Mouse (Mus musculus) MEL (cell line): Measurements from ENCODE around the gene Ptpn12. TPM values are rescaled to one million over a fixed set of nuclear protein-coding genes. Genes with fewer than 3 reads are reported as not detected.

ENCODE experiments used
- DNase-seq: peaks from one replicate; pipeline ENCODE4 v3.0.0; 2011; ENCODE audit warnings: low read depth, low spot score
- H3K27ac ChIP-seq: 2 replicates; pipeline ENCODE4 v1.5.1; 2012; ENCODE audit warnings: low read depth, mild to moderate bottlenecking, control low read depth, low read length, moderate library complexity; ENCODE audit not compliant: control insufficient read depth
- H3K27me3 ChIP-seq, 2 experiments: fragments of 150-350 bp in 1 of 2; sonication (generic) in 1 of 2; 2 replicates each; pipeline ENCODE4 v1.6.1; 2012; ENCODE audit warnings: low read length in 2 of 2, mild to moderate bottlenecking in 2 of 2, improper control_type of control experiment in 1 of 2, moderate library complexity in 1 of 2; ENCODE audit not compliant: insufficient read depth in 2 of 2, control insufficient read depth in 1 of 2
- H3K36me3 ChIP-seq, 2 experiments: 2 replicates each; pipeline ENCODE4 v1.6.1; 2012 to 2014; ENCODE audit warnings: low read length in 2 of 2, improper control_type of control experiment in 1 of 2, inconsistent platforms in 1 of 2, mild to moderate bottlenecking in 1 of 2; ENCODE audit not compliant: insufficient read depth in 2 of 2, control insufficient read depth in 1 of 2
- H3K4me1 ChIP-seq, 2 experiments: fragments of 150-350 bp in 1 of 2; sonication (generic) in 1 of 2; 2 replicates each; pipeline ENCODE4 v1.6.1; 2012; ENCODE audit warnings: low read length in 2 of 2, improper control_type of control experiment in 1 of 2, mild to moderate bottlenecking in 1 of 2; ENCODE audit not compliant: insufficient read depth in 2 of 2, control insufficient read depth in 1 of 2
- H3K4me3 ChIP-seq, 2 experiments: fragments of 150-350 bp in 1 of 2; sonication (generic) in 1 of 2; 2 replicates each; pipeline ENCODE4 v1.5.1; 2012; ENCODE audit warnings: low read depth in 2 of 2, low read length in 2 of 2, mild to moderate bottlenecking in 2 of 2, moderate library complexity in 2 of 2, control low read depth in 1 of 2, improper control_type of control experiment in 1 of 2; ENCODE audit not compliant: control insufficient read depth in 1 of 2, insufficient read depth in 1 of 2
- H3K79me2 ChIP-seq: 2 replicates; pipeline ENCODE4 v1.6.1; 2012; ENCODE audit warnings: mild to moderate bottlenecking, low read length, moderate library complexity; ENCODE audit not compliant: control insufficient read depth, poor library complexity, insufficient read depth
- H3K9ac ChIP-seq: 2 replicates; pipeline ENCODE4 v1.6.1; 2012; ENCODE audit warnings: low read depth, mild to moderate bottlenecking, control low read depth, low read length, moderate library complexity; ENCODE audit not compliant: control insufficient read depth, poor library complexity, severe bottlenecking
- H3K9me3 ChIP-seq: fragments of 150-350 bp; sonication (generic); replicated peaks from 2 replicates; pipeline ENCODE4 v1.6.1; 2012; ENCODE audit warnings: mild to moderate bottlenecking, low read length, improper control_type of control experiment, moderate library complexity; ENCODE audit not compliant: insufficient read depth
- BHLHE40 ChIP-seq: IDR thresholded peaks from 2 replicates; pipeline ENCODE4 v1.6.1; 2012; ENCODE audit warnings: low read depth, mild to moderate bottlenecking, inconsistent platforms, low read length, improper control_type of control experiment, borderline replicate concordance
- CHD1 ChIP-seq: IDR thresholded peaks from 2 replicates; pipeline ENCODE4 v1.6.1; 2012; ENCODE audit warnings: low read depth, mild to moderate bottlenecking, inconsistent platforms, low read length, improper control_type of control experiment
- CTCF ChIP-seq, 3 experiments: IDR thresholded peaks in 2 of 3; conservative IDR thresholded peaks in 1 of 3; 2 replicates each; pipeline ENCODE4 v1.5.1; 2011 to 2012; ENCODE audit warnings: low read length in 3 of 3, low read depth in 2 of 3, mild to moderate bottlenecking in 2 of 3, improper control_type of control experiment in 1 of 3, inconsistent platforms in 1 of 3, mixed read lengths in 1 of 3, moderate library complexity in 1 of 3; ENCODE audit not compliant: control insufficient read depth in 1 of 3, insufficient read depth in 1 of 3, poor library complexity in 1 of 3, severe bottlenecking in 1 of 3
- ELF1 ChIP-seq: IDR thresholded peaks from 2 replicates; pipeline ENCODE4 v1.6.1; 2014; ENCODE audit warnings: low read depth, mild to moderate bottlenecking, inconsistent platforms, low read length, improper control_type of control experiment, moderate library complexity
- EP300 ChIP-seq, 2 experiments: IDR thresholded peaks; 2 replicates each; pipeline ENCODE4 v1.6.1; 2011; ENCODE audit warnings: improper control_type of control experiment in 2 of 2, low read length in 2 of 2, low read depth in 1 of 2, mild to moderate bottlenecking in 1 of 2
- ETS1 ChIP-seq: IDR thresholded peaks from 2 replicates; pipeline ENCODE4 v1.6.1; 2012; ENCODE audit warnings: low read depth, mild to moderate bottlenecking, inconsistent platforms, low read length, improper control_type of control experiment, moderate library complexity
- GATA1 ChIP-seq: IDR thresholded peaks from 2 replicates; pipeline ENCODE4 v1.6.1; 2011; ENCODE audit warnings: low read depth, low read length, improper control_type of control experiment
- HCFC1 ChIP-seq: IDR thresholded peaks from 2 replicates; pipeline ENCODE4 v1.6.1; 2012; ENCODE audit warnings: low read depth, mild to moderate bottlenecking, inconsistent platforms, low read length, improper control_type of control experiment, moderate library complexity
- JUND ChIP-seq: IDR thresholded peaks from 2 replicates; pipeline ENCODE4 v1.6.1; 2011; ENCODE audit warnings: low read depth, mild to moderate bottlenecking, improper control_type of control experiment, low read length
- KAT2A ChIP-seq: conservative IDR thresholded peaks from 2 replicates; pipeline ENCODE4 v1.6.1; 2012; ENCODE audit warnings: low read depth, low read length, improper control_type of control experiment, inconsistent platforms
- MAX ChIP-seq: IDR thresholded peaks from 2 replicates; pipeline ENCODE4 v1.6.1; 2011; ENCODE audit warnings: low read length, improper control_type of control experiment
- MAZ ChIP-seq: IDR thresholded peaks from 2 replicates; pipeline ENCODE4 v1.6.1; 2012; ENCODE audit warnings: low read depth, mild to moderate bottlenecking, inconsistent platforms, low read length, improper control_type of control experiment
- MEF2A ChIP-seq: IDR thresholded peaks from 2 replicates; pipeline ENCODE4 v1.6.1; 2014; ENCODE audit warnings: low read depth, mild to moderate bottlenecking, inconsistent platforms, low read length, improper control_type of control experiment; ENCODE audit not compliant: poor library complexity, insufficient replicate concordance, severe bottlenecking; ENCODE audit errors: extremely low read depth
- MXI1 ChIP-seq: IDR thresholded peaks from 2 replicates; pipeline ENCODE4 v1.6.1; 2011; ENCODE audit warnings: mild to moderate bottlenecking, low read depth, low read length, improper control_type of control experiment
- MYB ChIP-seq: IDR thresholded peaks from 2 replicates; pipeline ENCODE4 v1.6.1; 2011; ENCODE audit warnings: mild to moderate bottlenecking, low read depth, low read length, improper control_type of control experiment
- MYC ChIP-seq: IDR thresholded peaks from 2 replicates; pipeline ENCODE4 v1.6.1; 2011; ENCODE audit warnings: low read depth, mild to moderate bottlenecking, low read length, improper control_type of control experiment, moderate library complexity
- NRF1 ChIP-seq: IDR thresholded peaks from 2 replicates; pipeline ENCODE4 v1.6.1; 2014; ENCODE audit warnings: low read depth, mild to moderate bottlenecking, inconsistent platforms, low read length, improper control_type of control experiment, moderate library complexity; ENCODE audit not compliant: poor library complexity, insufficient read depth, severe bottlenecking
- POLR2A ChIP-seq, 2 experiments: IDR thresholded peaks; 2 replicates each; pipeline ENCODE4 v1.6.1; 2011 to 2012; ENCODE audit warnings: low read length in 2 of 2, mild to moderate bottlenecking in 2 of 2, control low read depth in 1 of 2, improper control_type of control experiment in 1 of 2, low read depth in 1 of 2, moderate library complexity in 1 of 2; ENCODE audit not compliant: control insufficient read depth in 1 of 2, insufficient read depth in 1 of 2, poor library complexity in 1 of 2
- POLR2AphosphoS2 ChIP-seq: IDR thresholded peaks from 2 replicates; pipeline ENCODE4 v1.6.1; 2011; ENCODE audit warnings: low read length, improper control_type of control experiment
- POLR2AphosphoS5 ChIP-seq: IDR thresholded peaks from 2 replicates; pipeline ENCODE4 v1.6.1; 2012; ENCODE audit warnings: low read depth, borderline replicate concordance, mild to moderate bottlenecking, inconsistent platforms, low read length, moderate library complexity, mixed read lengths
- RAD21 ChIP-seq: IDR thresholded peaks from 2 replicates; pipeline ENCODE4 v1.6.1; 2011; ENCODE audit warnings: mild to moderate bottlenecking, low read depth, low read length, improper control_type of control experiment
- RCOR1 ChIP-seq: IDR thresholded peaks from 2 replicates; pipeline ENCODE4 v1.6.1; 2012; ENCODE audit warnings: low read depth, mild to moderate bottlenecking, inconsistent platforms, low read length, improper control_type of control experiment
- SIN3A ChIP-seq: IDR thresholded peaks from 2 replicates; pipeline ENCODE4 v1.6.1; 2012; ENCODE audit warnings: low read length, improper control_type of control experiment, inconsistent platforms
- SMC3 ChIP-seq: IDR thresholded peaks from 2 replicates; pipeline ENCODE4 v1.6.1; 2011; ENCODE audit warnings: low read depth, low read length, improper control_type of control experiment
- TAL1 ChIP-seq: IDR thresholded peaks from 2 replicates; pipeline ENCODE4 v1.6.1; 2012; ENCODE audit warnings: mild to moderate bottlenecking, inconsistent platforms, low read length, moderate library complexity, mixed read lengths
- TBP ChIP-seq: IDR thresholded peaks from 2 replicates; pipeline ENCODE4 v1.8.0; 2011; ENCODE audit warnings: low read depth, low read length, improper control_type of control experiment
- TCF12 ChIP-seq: IDR thresholded peaks from 2 replicates; pipeline ENCODE4 v1.6.1; 2014; ENCODE audit warnings: low read depth, mild to moderate bottlenecking, inconsistent platforms, low read length, improper control_type of control experiment, moderate library complexity
- UBTF ChIP-seq: IDR thresholded peaks from 2 replicates; pipeline ENCODE4 v1.6.1; 2012; ENCODE audit warnings: low read depth, mild to moderate bottlenecking, inconsistent platforms, low read length, improper control_type of control experiment, moderate library complexity, borderline replicate concordance; ENCODE audit not compliant: insufficient read depth
- USF1 ChIP-seq: IDR thresholded peaks from 2 replicates; pipeline ENCODE4 v1.6.1; 2014; ENCODE audit warnings: low read depth, mild to moderate bottlenecking, inconsistent platforms, low read length, improper control_type of control experiment, moderate library complexity
- USF2 ChIP-seq, 2 experiments: IDR thresholded peaks; 2 replicates each; pipeline ENCODE4 v1.6.1; 2011 to 2012; ENCODE audit warnings: improper control_type of control experiment in 2 of 2, low read length in 2 of 2, borderline replicate concordance in 1 of 2, inconsistent platforms in 1 of 2, low read depth in 1 of 2, mild to moderate bottlenecking in 1 of 2; ENCODE audit not compliant: insufficient read depth in 1 of 2
- ZC3H11A ChIP-seq: IDR thresholded peaks from 2 replicates; pipeline ENCODE4 v1.6.1; 2012; ENCODE audit warnings: low read depth, mild to moderate bottlenecking, inconsistent platforms, low read length, improper control_type of control experiment
- ZKSCAN1 ChIP-seq: IDR thresholded peaks from 2 replicates; pipeline ENCODE4 v1.6.1; 2012; ENCODE audit warnings: low read depth, mild to moderate bottlenecking, inconsistent platforms, low read length, improper control_type of control experiment, moderate library complexity
- ZNF384 ChIP-seq: IDR thresholded peaks from 2 replicates; pipeline ENCODE4 v1.6.1; 2012; ENCODE audit warnings: low read depth, mild to moderate bottlenecking, inconsistent platforms, low read length, improper control_type of control experiment
- polyA plus RNA-seq, 2 experiments: library from polyadenylated mRNA; stranded (reverse) in 1 of 2; unstranded in 1 of 2; fragments of >175 nt in 1 of 2; fragments of >200 nt in 1 of 2; gene quantifications; 2 replicates each; pipeline versions ENCODE4 v1.2.1 to v1.2.4; 2012; ENCODE audit warnings: low replicate concordance in 2 of 2, low read depth in 1 of 2; ENCODE audit not compliant: insufficient read length in 2 of 2, insufficient read depth in 1 of 2, missing spikeins in 1 of 2
- total RNA-seq: library from RNA; depleted of rRNA; stranded (reverse); fragments of 300-350 nt; gene quantifications from 2 replicates; pipeline ENCODE4 v1.2.3, GENCODE M21; 2012

The Ptpn12 gene
- total and polyA plus RNA-seq, 3 experiments: 14.8 to 177 (median 58.2) TPM

- H3K27ac ChIP-seq: peak overlapping the region; percentile 70
- peaks cover 34 to 46% of the 10 kb centered on the region in 2 experiments for H3K4me1 ChIP-seq
- H3K9me3 ChIP-seq: no peaks in the 10 kb centered on the region
- peak overlapping the region; percentile 18 to 29 for H3K4me3 ChIP-seq
- peaks cover 61% of the 10 kb centered on the region for H3K79me2 ChIP-seq
- H3K9ac ChIP-seq: peak overlapping the region; percentile 7
- no peak for TF ChIP-seq POLR2AphosphoS2
- TF ChIP-seq UBTF: no peak
- TF ChIP-seq CHD1: no peak
- TF ChIP-seq KAT2A: no peak
- TF ChIP-seq NRF1: no peak
- TF ChIP-seq USF2 (IDR thresholded peaks at IDR 0.05; ENCODE audit: borderline replicate concordance in 1 of 2, insufficient read depth in 1 of 2, low read depth in 1 of 2, low read length in 2 of 2): no peak
- TF ChIP-seq POLR2A (IDR thresholded peaks at IDR 0.05; ENCODE audit: control insufficient read depth in 1 of 2, insufficient read depth in 1 of 2, low read depth in 1 of 2, low read length in 2 of 2, poor library complexity in 1 of 2): no peak
- TF ChIP-seq MAX: peak; percentile 92
- TF ChIP-seq GATA1: peak; percentile 96
- TF ChIP-seq ZC3H11A: no peak
- no peak for TF ChIP-seq ZKSCAN1
- TF ChIP-seq HCFC1: peak; percentile 21; the same call in 1 of the 2 replicates
- TF ChIP-seq JUND: 0 out of 2 replicates have a peak, but pooled peaks have one; percentile 8
- TF ChIP-seq RCOR1: peak; percentile 84
- TF ChIP-seq BHLHE40: peak; percentile 95
- no peak for TF ChIP-seq POLR2AphosphoS5
- peak; percentile 65 for TF ChIP-seq SIN3A
- no peak for TF ChIP-seq ZNF384
- peak; percentile 20; the same call in 1 of the 2 replicates for TF ChIP-seq ELF1
- no peak for TF ChIP-seq MYB
- TF ChIP-seq TBP: no peak
- peak; percentile 88 for TF ChIP-seq TCF12
- peak; percentile 82 for TF ChIP-seq MXI1
- no peak for TF ChIP-seq RAD21
- TF ChIP-seq MYC: peak; percentile 85
- no peak for TF ChIP-seq CTCF (IDR thresholded peaks at IDR 0.05 in 2 of 3, conservative IDR thresholded peaks at IDR 0.05 in 1 of 3; ENCODE audit: control insufficient read depth in 1 of 3, insufficient read depth in 1 of 3, low read depth in 2 of 3, low read length in 3 of 3, poor library complexity in 1 of 3, severe bottlenecking in 1 of 3)
- TF ChIP-seq SMC3: no peak
- peak; percentile 77 for TF ChIP-seq ETS1
- peak; percentile 86 to 90 for TF ChIP-seq EP300 (IDR thresholded peaks at IDR 0.05; ENCODE audit: low read depth in 1 of 2, low read length in 2 of 2)
- no peak for TF ChIP-seq MEF2A
- peak; percentile 88 for TF ChIP-seq TAL1
- no peak; the same call in 1 of the 2 replicates for TF ChIP-seq USF1
- no peak for TF ChIP-seq MAZ
- peak; percentile 85 for DNase-seq
- H3K36me3 ChIP-seq: peaks cover 0 to 77% of the 10 kb centered on the region in 2 experiments; a peak in 2 of 4 replicates
- H3K27me3 ChIP-seq: no peaks in the 10 kb centered on the region
These were observed 9.3 kb downstream of the Ptpn12 start for GRCm38 (mm10) chr5:21046150-21047048.
